Mouse (Mus musculus) liver, adult 2 months (tissue): Measurements from ENCODE around the gene Cacnb4. TPM values are rescaled to one million over a fixed set of nuclear protein-coding genes. Genes with fewer than 3 reads are reported as not detected.

Experiments used
- DNase-seq: peaks from one replicate; pipeline ENCODE4 v3.0.0-alpha.2; 2011; ENCODE audit warnings: low read depth, low spot score; ENCODE audit errors: extremely low read depth
- H3K27ac ChIP-seq: fragments of 200-500 bp; replicated peaks from 2 replicates; pipeline ENCODE4 v1.5.1; 2012; ENCODE audit warnings: low read depth, mild to moderate bottlenecking, control low read depth, inconsistent platforms, low read length; ENCODE audit not compliant: insufficient read depth
- H3K27me3 ChIP-seq: fragments of 200-500 bp; 2 replicates; pipeline ENCODE4 v1.6.1; 2012; ENCODE audit warnings: mild to moderate bottlenecking, moderate library complexity, low read length, inconsistent platforms; ENCODE audit not compliant: control insufficient read depth, insufficient read depth
- H3K36me3 ChIP-seq: fragments of 200-500 bp; 2 replicates; pipeline ENCODE4 v1.6.1; 2012; ENCODE audit warnings: low read length, inconsistent platforms; ENCODE audit not compliant: control insufficient read depth, insufficient read depth
- H3K4me1 ChIP-seq: fragments of 200-500 bp; 2 replicates; pipeline ENCODE4 v1.6.1; 2011; ENCODE audit warnings: low read length; ENCODE audit not compliant: control insufficient read depth, insufficient read depth
- H3K4me3 ChIP-seq: fragments of 200-500 bp; 2 replicates; pipeline ENCODE4 v1.5.1; 2011; ENCODE audit warnings: low read depth, mild to moderate bottlenecking, control low read depth, low read length, moderate library complexity; ENCODE audit not compliant: insufficient read depth
- H3K79me2 ChIP-seq: fragments of 200-500 bp; 2 replicates; pipeline ENCODE4 v1.6.1; 2012; ENCODE audit warnings: inconsistent platforms, mild to moderate bottlenecking, low read length, moderate library complexity; ENCODE audit not compliant: control insufficient read depth, insufficient read depth
- H3K9ac ChIP-seq: fragments of 200-500 bp; 2 replicates; pipeline ENCODE4 v1.6.1; 2012; ENCODE audit warnings: low read depth, mild to moderate bottlenecking, control low read depth, inconsistent platforms, low read length
- CTCF ChIP-seq: fragments of 200-500 bp; IDR thresholded peaks from 2 replicates; pipeline ENCODE4 v1.5.1; 2011; ENCODE audit warnings: low read depth, low read length, control low read depth
- POLR2A ChIP-seq: fragments of 200-500 bp; IDR thresholded peaks from 2 replicates; pipeline ENCODE4 v1.6.1; 2011; ENCODE audit warnings: low read length, control low read depth; ENCODE audit not compliant: insufficient read depth; ENCODE audit errors: extremely low read depth
- WGBS: fragments of 180-500 bp; shearing (Covaris S2); methylation state at CpG from one replicate; pipeline ENCODE4 v1.1.7; 2018; 5-methylcytosine and 5-hydroxymethylcytosine counted together
- polyA plus RNA-seq: library from polyadenylated mRNA; depleted of rRNA; stranded (reverse); fragments of >200 nt; gene quantifications from 2 replicates; pipeline ENCODE4 v1.2.3, GENCODE M21; 2012
- total RNA-seq: library from RNA; depleted of rRNA; stranded (reverse); fragments of >200 nt; gene quantifications from 2 replicates; pipeline ENCODE4 v1.2.3, GENCODE M21; 2014

Cacnb4 gene
- total and polyA plus RNA-seq, 2 experiments: 0.01 TPM; not detected in 1

DNA sequence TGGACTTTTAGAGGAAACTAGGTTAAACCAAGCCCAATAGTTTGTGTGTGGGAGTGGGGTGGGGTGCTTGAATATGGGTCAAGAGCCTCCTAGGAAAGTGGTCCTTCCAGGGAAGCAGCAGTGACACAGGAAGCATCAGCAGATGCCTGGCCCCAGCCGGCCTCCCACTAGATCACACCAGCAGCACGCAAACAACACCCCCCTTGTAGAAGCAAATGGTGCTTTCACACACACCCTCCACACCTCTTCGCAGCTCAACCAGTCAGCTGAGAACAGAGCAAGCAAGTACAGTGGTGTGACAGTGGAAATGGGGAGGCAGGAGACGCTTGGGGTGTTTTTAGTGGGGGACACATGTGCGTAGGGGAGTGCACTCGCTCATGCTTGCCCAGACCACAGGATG lies 33.0 kb downstream of the Cacnb4 start:
- no peak for DNase-seq
- WGBS: 80% methylated on average over 6 of the region's 6 CpGs
- Histone ChIP-seq H3K4me3 (no peak overlapping the region), H3K36me3 (no peaks in the 10 kb centered on the region), H3K9ac (no peak overlapping the region), H3K27me3 (no peaks in the 10 kb centered on the region), H3K4me1 (no peaks in the 10 kb centered on the region), H3K79me2 (no peaks in the 10 kb centered on the region), H3K27ac (no peak overlapping the region)
- TF ChIP-seq CTCF: no peak
- no peak for TF ChIP-seq POLR2A

GRCm38 (mm10) chr2:52639530-52639875 lies 37.1 kb downstream of the Cacnb4 start:
- no peak for TF ChIP-seq CTCF
- TF ChIP-seq POLR2A: no peak
- no peak overlapping the region for H3K4me3 ChIP-seq
- no peaks in the 10 kb centered on the region for H3K4me1 ChIP-seq
- no peak overlapping the region for H3K27ac ChIP-seq
- no peaks in the 10 kb centered on the region for H3K36me3 ChIP-seq
- H3K79me2 ChIP-seq: no peaks in the 10 kb centered on the region
- 35% methylated on average over 4 of the region's 4 CpGs for WGBS
- no peak overlapping the region for H3K9ac ChIP-seq
- DNase-seq: no peak
- H3K27me3 ChIP-seq: no peaks in the 10 kb centered on the region

GRCm38 (mm10) chr2:52638857-52639529 lies 37.6 kb downstream of the Cacnb4 start:
- no peak overlapping the region for H3K4me3 ChIP-seq
- TF ChIP-seq CTCF: no peak
- TF ChIP-seq POLR2A: no peak
- H3K79me2 ChIP-seq: no peaks in the 10 kb centered on the region
- DNase-seq: no peak
- no peaks in the 10 kb centered on the region for H3K27me3 ChIP-seq
- H3K4me1 ChIP-seq: no peaks in the 10 kb centered on the region
- no peak overlapping the region for H3K27ac ChIP-seq
- H3K36me3 ChIP-seq: no peaks in the 10 kb centered on the region
- no peak overlapping the region for H3K9ac ChIP-seq
- 59% methylated on average over 6 of the region's 6 CpGs for WGBS

GRCm38 (mm10) chr2:52638226-52638625 lies 38.4 kb downstream of the Cacnb4 start:
- Histone ChIP-seq H3K4me1 (no peaks in the 10 kb centered on the region), H3K79me2 (no peaks in the 10 kb centered on the region), H3K36me3 (no peaks in the 10 kb centered on the region), H3K4me3 (no peak overlapping the region), H3K27ac (no peak overlapping the region), H3K27me3 (no peaks in the 10 kb centered on the region), H3K9ac (no peak overlapping the region)
- whole genome bisulfite sequencing: 60% methylated on average over 4 of the region's 4 CpGs
- DNase-seq: no peak
- TF ChIP-seq POLR2A: no peak
- TF ChIP-seq CTCF: no peak

DNA sequence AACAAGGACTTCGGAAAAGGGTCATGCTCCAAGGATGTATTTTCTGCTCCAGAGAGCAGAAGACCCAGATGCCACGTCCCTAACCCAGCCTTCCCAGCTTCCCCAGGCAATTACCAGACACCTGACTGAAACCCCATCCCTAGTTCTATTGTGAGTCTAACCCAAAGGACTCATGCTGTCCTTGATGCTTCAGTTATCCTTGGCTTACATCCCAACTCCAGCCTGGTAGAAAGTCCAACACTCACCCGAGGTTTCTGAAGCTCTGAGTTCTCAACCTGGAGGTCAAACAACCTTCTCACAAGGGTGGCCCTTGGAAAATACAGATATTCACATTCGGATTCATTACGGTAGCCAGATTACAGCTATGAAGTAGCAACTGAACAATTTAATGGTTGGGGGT lies 40.6 kb downstream of the Cacnb4 start:
- no peaks in the 10 kb centered on the region for H3K27me3 ChIP-seq
- no peak overlapping the region for H3K9ac ChIP-seq
- no peaks in the 10 kb centered on the region for H3K79me2 ChIP-seq
- H3K4me1 ChIP-seq: no peaks in the 10 kb centered on the region
- TF ChIP-seq POLR2A: no peak
- TF ChIP-seq CTCF: no peak
- no peak overlapping the region for H3K4me3 ChIP-seq
- 65% methylated on average over 5 of the region's 5 CpGs for WGBS
- no peak for DNase-seq
- H3K27ac ChIP-seq: no peak overlapping the region
- H3K36me3 ChIP-seq: no peaks in the 10 kb centered on the region

GRCm38 (mm10) chr2:52635358-52635757 lies 41.3 kb downstream of the Cacnb4 start:
- Histone ChIP-seq H3K27ac (no peak overlapping the region), H3K36me3 (no peaks in the 10 kb centered on the region), H3K4me3 (no peak overlapping the region), H3K27me3 (no peaks in the 10 kb centered on the region), H3K79me2 (no peaks in the 10 kb centered on the region), H3K4me1 (no peaks in the 10 kb centered on the region), H3K9ac (no peak overlapping the region)
- WGBS: 74% methylated on average over 4 of the region's 4 CpGs
- no peak for DNase-seq
- TF ChIP-seq CTCF (no peak), POLR2A (no peak)
